Mouse (Mus musculus) retina, adult 2 months (tissue): ENCODE results near the gene Farp1.

Experiments used
- DNase-seq: peaks from one replicate; pipeline ENCODE4 v3.0.0-alpha.2; 2012; ENCODE audit warnings: low read depth, low spot score

Farp1 gene

GRCm38 (mm10) chr14:121057750-121058149 lies 22.8 kb downstream of the Farp1 start:
- no peak for DNase-seq

- DNase-seq, result no peak
Observed at GRCm38 (mm10) chr14:121058481-121058880, 23.5 kb downstream of the Farp1 start.

- no peak for DNase-seq
Observed at GRCm38 (mm10) chr14:121059266-121059665, 24.3 kb downstream of the Farp1 start.

- no peak for DNase-seq
Observed at GRCm38 (mm10) chr14:121060484-121060883, 25.5 kb downstream of the Farp1 start.

- no peak for DNase-seq
Observed at GRCm38 (mm10) chr14:121061686-121062085, 26.7 kb downstream of the Farp1 start.

GRCm38 (mm10) chr14:121062238-121063082 lies 27.5 kb downstream of the Farp1 start:
- DNase-seq, result no peak

GRCm38 (mm10) chr14:121064726-121065125 lies 29.7 kb downstream of the Farp1 start:
- DNase-seq, result no peak

GRCm38 (mm10) chr14:121073093-121073866 lies 38.3 kb downstream of the Farp1 start:
- DNase-seq, result no peak

GRCm38 (mm10) chr14:121074197-121074734 lies 39.3 kb downstream of the Farp1 start:
- DNase-seq, result no peak

- DNase-seq, result no peak
Observed at GRCm38 (mm10) chr14:121080739-121081138, 45.7 kb downstream of the Farp1 start.

GRCm38 (mm10) chr14:121082341-121082740 lies 47.3 kb downstream of the Farp1 start:
- DNase-seq, result no peak

GRCm38 (mm10) chr14:121082793-121083192 lies 47.8 kb downstream of the Farp1 start:
- no peak for DNase-seq

- no peak for DNase-seq
Observed at GRCm38 (mm10) chr14:121083352-121083751, 48.4 kb downstream of the Farp1 start.

- no peak for DNase-seq
Observed at GRCm38 (mm10) chr14:121092517-121092916, 57.5 kb downstream of the Farp1 start.

- DNase-seq, result no peak
Observed at GRCm38 (mm10) chr14:121093860-121094259, 58.9 kb downstream of the Farp1 start.

GRCm38 (mm10) chr14:121097640-121098435 lies 62.8 kb downstream of the Farp1 start:
- no peak for DNase-seq

- no peak for DNase-seq
Observed at GRCm38 (mm10) chr14:121099120-121099519, 64.1 kb downstream of the Farp1 start.

GRCm38 (mm10) chr14:121099876-121100275 lies 64.9 kb downstream of the Farp1 start:
- DNase-seq, result no peak

- DNase-seq, result no peak
Observed at GRCm38 (mm10) chr14:121100829-121101228, 65.8 kb downstream of the Farp1 start.

- DNase-seq, result no peak
Observed at GRCm38 (mm10) chr14:121101531-121101930, 66.5 kb downstream of the Farp1 start.

GRCm38 (mm10) chr14:121102599-121102998 lies 67.6 kb downstream of the Farp1 start:
- no peak for DNase-seq

GRCm38 (mm10) chr14:121103459-121103858 lies 68.5 kb downstream of the Farp1 start:
- DNase-seq, result no peak
